Mouse (Mus musculus): Measurements from ENCODE around the gene Npy4r.

DNA sequence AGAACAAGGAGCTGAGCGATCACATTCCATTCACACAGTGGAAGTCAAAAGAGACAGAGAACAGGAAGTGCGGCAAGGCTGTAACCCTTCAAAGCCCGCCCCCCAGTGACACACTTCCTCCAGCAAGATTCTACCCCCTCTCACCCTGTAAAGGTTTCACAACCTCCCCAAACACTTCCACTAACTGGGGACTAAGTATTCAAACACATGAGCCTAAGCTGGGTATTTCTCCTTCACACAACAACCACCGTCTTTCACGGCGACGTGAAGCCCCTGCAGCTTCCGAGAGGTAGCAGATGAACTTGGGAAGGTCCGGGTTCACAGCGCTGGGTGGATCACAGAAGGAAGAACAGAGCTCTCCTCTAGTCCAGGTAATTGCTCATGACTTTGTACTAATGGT lies 9.4 kb downstream of the Npy4r start:
- TF ChIP-seq POLR2A (IDR thresholded peaks at IDR 0.05; ENCODE audit: borderline replicate concordance, low read depth, low read length) (no peak), CTCF (IDR thresholded peaks at IDR 0.05; ENCODE audit: low read depth, low read length) (no peak)
